Mouse (Mus musculus): Measurements from ENCODE around the gene Ccdc114. TPM values are rescaled to one million over a fixed set of nuclear protein-coding genes. Genes with fewer than 3 reads are reported as not detected.
"Not testable (repeated sequence)": the region's sequence is repeated elsewhere in the genome, so short reads cannot be mapped to it uniquely, and the experiment has no call there.

The Ccdc114 gene
- total RNA-seq, 2 experiments from 2014 or later = 0.28 to 0.42 TPM

DNA sequence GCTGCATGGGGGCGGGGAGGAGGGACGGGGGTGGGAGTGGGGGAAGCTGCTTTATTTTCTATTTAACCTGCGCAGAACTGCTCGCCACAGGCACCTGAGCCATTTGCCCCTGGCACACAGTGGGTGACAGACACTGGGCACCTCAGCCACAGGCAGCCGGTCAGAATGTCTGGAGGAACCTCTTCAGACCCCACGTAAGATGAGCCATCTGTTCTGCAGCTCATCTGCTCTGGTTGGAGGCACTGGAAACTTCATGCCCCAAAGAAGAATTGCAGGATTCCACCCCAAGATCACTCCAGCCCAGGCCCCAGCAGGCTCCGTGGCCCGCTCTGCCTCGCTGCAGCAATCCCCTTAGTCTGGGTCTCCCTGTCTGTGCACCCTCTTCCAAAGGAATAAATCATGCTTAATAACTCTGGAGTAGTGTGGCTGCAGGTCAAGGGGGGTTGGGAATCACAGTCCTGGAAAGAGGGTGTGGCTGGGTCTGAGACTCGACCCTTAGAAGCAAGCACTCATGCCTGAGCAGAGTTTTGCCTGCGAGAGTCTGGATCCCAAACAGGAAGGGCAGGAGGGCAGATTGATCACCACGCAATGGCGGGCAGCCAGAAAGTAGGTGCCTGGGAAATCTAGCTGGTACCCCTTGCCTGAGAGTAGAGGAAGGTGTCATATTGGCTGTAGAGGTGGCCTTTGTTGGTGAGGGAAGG is 6.7 kb upstream of the Ccdc114 start:
- intact Hi-C loops (cut with DNase I) = no loop called here
- no peak for DNase-seq

DNA sequence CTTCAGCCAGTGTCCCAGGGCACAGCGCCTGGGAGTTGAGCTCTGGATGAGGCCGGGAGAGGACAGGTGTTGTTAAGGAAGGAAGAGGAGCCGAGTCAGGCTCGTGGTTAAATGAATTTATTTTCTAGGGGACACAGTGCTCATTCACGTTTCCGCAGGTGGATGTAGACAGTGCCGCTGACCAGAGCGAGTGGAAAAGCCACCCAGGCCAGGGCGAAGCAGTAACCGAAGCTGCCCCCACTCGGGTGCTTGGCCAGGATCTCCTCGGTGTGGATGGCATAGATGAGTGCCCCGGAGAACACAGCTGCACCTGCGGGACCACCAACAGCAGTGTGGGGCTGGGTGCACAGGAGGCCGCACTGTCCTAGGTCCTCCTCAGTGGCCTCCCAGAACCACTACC is 5.9 kb upstream of the Ccdc114 start:
- intact Hi-C loops (cut with DNase I) = no loop called here
- no peak for DNase-seq

DNA sequence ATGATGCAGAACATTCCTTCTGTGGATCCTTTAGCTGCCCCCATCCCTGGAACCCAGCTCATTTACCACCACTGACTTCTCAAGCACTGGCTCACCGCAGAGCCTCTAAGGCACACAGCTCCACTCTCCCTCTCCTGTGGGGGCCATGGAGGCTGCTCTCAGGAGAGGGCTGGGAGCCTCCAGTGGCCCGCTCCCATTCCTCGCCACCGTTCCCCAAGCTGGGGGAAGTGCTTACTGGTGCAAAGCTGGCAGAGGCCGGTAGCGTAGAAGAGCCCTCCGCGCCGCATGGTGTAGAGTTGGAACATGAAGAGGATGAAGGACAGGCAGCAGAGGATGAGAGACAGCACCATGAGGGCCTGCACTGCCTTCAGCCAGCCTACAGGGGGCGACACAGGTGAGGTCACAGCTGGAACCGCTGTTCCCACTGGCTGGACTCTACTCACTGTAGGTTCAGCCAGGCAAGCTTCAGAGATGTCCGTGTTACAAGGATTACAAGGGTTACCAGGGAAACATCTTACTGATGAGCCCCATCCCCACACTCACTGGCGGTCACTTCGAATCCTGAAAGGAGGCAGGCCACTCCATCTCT is 4.7 kb upstream of the Ccdc114 start:
- intact Hi-C loops (cut with DNase I) = no loop called here
- DNase-seq = no peak

DNA sequence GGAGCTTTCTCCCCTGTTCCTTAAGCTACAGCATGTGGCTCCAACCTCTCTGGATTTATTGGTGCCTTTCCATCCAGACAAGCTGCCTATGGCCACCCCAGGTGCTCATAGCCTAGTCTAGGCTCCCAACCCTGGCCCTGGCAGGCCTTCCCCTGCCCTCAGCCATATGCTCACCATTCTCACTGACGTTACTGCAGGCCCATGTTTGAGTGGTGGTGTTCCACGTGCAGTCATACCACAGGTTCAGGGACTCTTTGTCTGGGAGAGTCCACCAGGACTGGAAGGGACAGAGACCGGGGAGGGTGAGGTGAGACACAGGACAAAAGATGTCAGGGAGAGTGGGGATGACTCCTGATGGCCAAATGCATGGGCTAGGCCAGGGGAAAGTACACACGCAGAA is 4.1 kb upstream of the Ccdc114 start:
- intact Hi-C loops (cut with DNase I) = no loop called here
- no peak for DNase-seq

DNA sequence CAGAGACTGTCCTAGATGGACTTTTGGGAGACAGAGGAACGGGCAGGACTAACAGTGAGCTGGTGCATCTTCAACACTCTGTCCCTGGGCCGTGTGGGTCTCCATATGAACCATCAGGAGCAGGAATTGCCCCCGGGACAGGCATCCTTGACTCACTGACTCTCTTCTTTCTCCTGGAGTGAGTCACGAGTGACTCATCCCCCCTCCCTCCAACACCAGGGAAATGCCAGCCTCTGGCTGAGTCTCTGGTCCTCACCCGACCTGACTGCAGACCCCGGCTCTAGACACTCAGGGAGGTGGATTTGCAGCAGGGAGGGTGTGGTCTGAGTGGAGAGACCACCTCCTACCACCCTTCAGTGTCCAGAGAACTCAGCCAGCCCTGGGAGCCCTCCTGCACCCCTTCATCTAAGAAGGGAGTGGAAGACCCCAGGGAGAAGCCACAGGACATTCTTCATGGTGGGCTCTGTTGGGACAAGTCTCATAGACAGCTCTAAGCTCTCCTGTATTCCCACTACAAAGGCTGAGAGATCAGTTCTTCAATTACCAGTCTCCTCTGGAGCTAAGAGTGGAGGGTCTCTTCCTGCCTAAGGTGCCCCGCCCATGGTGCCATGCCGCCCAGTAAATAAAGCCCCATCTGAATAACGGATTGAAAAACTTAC is 3.2 kb upstream of the Ccdc114 start:
- intact Hi-C loops (cut with DNase I) = no loop called here
- peak; percentile 23 to 43 for DNase-seq

DNA sequence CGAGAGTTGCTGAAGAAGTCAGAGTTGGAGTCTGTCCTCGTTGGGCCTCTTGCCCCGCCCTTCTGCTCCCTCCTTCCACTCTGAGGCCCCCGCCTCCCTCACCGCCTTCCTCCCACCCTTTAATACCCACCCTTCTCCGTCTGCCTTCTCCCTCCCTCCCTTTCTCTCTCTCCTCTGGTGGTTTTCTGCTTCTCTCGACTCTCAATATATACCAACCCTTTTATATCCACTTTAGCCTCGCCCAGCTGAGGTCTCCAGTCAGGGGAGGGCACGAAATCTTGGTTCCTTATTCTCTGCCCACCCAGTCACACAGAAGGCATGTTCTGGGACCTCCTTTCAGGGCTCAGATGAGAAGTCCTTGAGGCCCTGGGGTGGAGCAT is 2.6 kb upstream of the Ccdc114 start, which contains the start of gene Emp3:
Emp3 (minus strand) TSS at position 163 of the 380 bp plus-strand sequence.
- intact Hi-C loops (cut with DNase I) = no loop called here

DNA sequence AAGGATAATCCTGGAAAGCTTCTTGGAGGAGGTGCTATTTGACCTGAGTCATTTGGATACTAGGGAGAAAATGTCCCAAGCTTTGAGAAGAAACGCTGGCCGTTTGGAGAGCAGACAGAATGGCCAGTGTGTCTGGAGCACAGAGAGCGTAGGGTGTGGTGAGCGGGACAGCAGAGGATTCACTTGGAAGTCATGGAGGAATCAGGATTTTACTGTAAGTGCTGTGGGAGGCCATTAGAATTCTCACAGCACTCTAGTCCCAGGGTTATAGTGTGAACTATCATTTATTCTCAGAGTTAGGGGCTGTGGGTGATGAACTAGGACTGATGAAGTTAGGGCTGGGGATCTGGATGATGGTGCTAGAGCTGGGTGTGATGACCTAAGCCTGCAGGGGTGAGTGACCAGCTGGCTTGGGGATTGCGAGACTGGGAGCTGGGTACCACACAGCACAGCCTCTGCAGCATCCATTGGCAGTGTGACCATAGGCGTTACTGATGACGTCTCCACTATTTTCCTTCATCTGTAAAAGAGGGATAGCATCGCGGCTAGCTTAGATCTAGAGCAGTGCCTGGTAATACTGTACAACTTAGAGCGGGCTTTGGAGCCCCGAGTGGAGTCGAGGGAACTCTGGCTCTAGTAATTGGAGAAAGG is 1.8 kb upstream of the Ccdc114 start:
- no peak for DNase-seq
- intact Hi-C loops (cut with DNase I) = no loop called here

More for the DNA sequence above, 2.6 kb upstream of the Ccdc114 start, which contains the start of gene Emp3:
- peak; percentile 56 to 63 for DNase-seq

DNA sequence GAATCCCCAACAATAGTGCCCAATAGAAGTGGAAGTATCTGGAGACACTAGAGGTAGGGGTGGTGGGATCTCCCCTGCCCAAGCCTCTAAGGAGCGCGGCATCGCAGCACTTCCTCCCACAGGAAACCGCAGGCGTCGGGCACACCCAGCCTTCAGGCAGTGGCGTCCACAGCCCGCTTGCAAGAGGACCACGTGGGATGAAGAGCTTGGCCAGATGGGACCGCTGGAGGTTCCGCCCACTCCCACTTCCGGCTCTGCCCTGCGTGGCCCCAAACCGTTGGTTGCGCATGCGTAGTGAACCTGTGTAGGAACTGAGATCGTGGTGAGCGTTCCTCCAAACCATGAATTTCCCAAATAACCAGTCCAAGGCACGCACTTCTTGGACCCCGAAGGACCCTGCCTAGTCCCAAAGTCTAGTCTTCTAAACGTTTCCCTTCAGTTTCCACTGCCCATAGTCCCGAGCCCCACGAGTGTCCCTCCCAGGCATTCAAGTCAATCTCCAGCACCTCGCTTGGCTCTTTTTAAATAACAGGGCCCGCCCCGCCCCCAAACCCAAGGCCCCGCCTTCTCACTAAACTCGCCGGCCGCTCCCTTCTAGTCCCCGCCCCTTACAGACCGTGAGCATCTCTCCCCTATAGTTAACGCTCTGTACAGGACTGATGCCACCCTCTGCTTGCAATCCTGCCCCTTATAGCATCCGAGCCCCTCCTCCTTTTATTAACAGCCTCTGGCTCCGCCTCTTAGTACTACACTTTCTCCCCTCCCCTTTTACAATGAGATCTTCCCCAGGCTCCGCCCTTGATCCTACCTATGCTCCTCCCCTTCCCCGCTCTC is 727 bp upstream of the Ccdc114 start:
- DNase-seq = peak; percentile 90 to 93
- intact Hi-C loops (cut with DNase I) = no loop called here

DNA sequence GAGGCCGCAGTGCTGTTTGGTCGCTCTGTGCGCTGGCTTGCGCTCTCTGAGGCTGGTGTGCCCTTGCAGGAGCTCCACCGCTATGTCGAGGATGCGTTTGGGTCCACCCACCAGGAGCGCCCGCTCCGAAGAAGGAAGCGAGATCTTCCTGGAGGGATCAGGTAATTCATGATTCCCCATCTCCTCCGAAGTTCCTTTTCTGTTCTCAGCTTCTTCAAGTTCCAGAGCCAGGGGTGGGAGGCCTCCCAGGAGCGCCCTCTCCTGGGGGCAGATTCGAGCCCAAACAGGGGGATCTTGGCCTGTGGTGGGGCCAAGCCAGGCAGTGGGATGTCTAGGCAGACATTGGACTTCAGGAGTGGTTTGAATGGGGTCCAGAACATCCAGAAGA is 551 bp downstream of the Ccdc114 start:
- intact Hi-C loops (cut with DNase I) = no loop called here
- DNase-seq = no peak

DNA sequence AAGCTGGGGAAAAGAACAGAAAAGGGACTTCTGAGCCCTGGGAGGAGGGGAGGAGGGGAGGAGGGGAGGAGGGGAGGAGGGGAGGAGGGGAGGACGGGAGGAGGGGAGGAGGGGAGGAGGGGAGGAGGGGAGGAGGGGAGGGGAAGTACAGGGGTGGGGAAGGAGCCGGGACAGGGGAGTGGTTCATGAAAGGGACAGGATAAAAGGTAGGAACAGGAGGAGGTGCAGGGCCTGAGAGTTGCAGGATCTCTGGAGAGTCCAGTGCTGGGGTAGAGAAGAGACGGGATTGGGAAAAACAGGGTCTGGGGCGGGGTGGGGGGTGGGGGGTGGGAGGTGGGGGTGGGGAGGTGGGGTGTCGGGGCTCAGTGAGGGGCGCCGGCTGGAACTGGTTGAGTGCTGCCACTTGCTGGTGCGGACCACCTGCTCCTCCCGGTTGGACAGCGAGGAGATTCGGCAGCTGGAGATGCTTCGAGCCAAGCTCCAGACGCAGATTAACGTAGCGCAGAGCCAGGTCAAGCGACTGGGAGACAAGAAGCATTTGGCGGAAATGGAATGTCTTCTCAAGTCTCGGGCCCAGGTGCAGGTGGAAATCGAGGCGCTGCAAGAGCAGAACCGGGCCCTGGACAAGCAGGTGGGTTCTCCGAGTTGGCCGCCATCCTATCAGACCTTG is 4.9 kb downstream of the Ccdc114 start:
- intact Hi-C loops (cut with DNase I) = no loop called here

DNA sequence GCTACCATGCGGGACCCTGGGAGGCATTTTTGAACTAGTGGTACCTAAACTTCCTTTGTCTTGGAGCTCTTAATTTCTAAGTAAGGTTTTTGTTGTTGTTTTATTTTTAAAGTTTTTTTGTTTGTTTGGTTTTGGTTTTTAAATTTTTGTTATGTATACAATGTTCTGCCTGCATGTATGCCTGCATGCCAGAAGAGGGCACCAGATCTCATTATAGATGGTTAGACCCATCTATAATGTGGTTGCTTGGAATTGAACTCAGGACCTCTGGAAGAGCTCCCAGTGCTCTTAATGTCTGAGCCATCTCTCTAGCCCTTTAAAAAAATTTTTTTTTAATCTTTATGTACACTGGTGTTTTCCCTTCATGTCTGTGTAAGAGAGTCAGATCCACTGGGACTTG is 5.8 kb downstream of the Ccdc114 start:
- DNase-seq = no peak
- intact Hi-C loops (cut with DNase I) = no loop called here

More for the DNA sequence above, 4.9 kb downstream of the Ccdc114 start:
- DNase-seq = no peak

DNA sequence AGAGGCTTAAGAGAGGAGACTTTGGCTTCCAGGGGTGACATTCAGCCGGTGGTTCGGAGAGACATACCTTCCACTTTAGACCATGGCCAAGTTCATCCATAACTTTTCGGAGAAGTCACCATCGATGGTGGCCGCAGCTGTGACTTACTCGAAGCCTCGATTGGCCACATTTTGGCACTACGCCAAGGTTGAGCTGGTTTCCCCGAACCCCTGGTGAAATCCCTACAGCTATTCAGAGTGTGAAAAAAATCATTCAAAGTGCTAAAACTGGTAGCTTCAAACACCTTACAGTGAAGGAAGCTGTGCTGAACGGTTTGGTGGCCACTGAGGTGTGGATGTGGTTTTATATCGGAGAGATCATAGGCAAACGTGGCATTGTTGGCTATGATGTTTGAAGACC is 9.9 kb downstream of the Ccdc114 start:
- not testable (repeated sequence) for DNase-seq
- intact Hi-C loops (cut with DNase I) = loop anchor here (2.0 kb wide), 1 partner anchor 61 kb away; the partner anchor contains the start of gene Kdelr1

DNA sequence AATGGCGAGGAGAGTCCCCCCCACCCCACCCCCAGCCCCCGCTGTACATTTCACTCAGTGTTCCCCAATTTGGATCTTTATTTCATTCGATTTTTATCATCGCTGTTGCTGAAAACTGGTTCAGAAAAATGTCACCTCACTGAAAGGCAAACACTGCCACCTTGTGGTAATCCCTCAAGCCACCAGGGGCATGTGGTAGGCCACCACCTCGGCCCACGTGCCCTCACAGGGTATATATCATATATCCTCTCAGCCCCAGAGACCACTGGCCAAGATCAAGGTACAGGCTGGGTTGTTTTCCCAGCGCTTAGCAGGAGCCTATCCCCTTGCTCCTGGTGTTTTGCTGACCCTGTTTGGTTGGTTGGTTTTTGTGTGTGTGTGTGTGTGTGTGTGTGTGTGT is 11.2 kb downstream of the Ccdc114 start:
- DNase-seq = peak; percentile 37 to 39
- intact Hi-C loops (cut with DNase I) = loop anchor here (2.0 to 5.0 kb wide), 2 partner anchors 62 to 203 kb away; partner anchors contain the start of gene Kdelr1

DNA sequence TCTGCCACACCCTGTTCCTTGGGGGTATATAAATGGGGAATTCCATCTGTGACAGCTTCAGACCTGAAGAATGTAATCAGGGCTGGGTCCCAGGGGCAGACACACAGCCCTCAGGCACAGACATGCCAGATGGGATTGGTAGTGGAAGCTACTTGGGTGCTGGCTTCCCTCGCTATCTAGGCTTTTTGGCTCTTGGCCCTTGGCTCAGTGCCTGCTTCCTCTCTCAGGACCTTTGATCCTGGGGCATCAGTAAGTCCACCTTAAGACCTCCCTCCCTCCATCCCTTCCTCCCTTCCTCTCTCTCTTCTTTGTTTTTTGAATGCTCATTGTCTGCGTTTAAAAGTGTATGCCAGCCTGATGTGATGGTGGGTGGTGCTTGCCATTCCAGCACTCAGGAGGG is 16.0 kb downstream of the Ccdc114 start:
- intact Hi-C loops (cut with DNase I) = loop anchor here (2.0 to 10.0 kb wide), 3 partner anchors 69 to 285 kb away; no protein-coding TSS in a partner anchor
- no peak for DNase-seq

DNA sequence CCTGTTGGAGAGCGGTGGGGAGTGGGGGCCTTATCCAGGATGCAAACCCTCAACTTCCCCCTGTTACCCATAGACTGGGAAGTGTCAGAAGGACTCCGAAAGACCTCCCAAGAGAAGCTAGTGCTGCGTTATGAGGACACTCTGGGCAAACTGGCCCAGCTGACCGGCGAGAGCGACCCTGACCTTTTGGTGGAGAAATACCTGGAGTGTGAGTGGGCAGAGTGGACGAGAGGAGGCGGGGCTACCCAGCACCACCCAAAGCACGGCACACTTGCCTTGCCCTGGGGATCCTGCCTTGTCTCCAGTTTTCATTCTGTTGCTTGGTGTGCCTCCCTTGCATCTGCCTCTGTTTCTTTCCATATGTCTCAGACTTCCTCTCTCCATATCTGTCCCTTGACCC is 18.1 kb downstream of the Ccdc114 start:
- no peak for DNase-seq
- intact Hi-C loops (cut with DNase I) = loop anchor here (2.0 to 10.0 kb wide), 2 partner anchors 67 to 283 kb away; no protein-coding TSS in a partner anchor

DNA sequence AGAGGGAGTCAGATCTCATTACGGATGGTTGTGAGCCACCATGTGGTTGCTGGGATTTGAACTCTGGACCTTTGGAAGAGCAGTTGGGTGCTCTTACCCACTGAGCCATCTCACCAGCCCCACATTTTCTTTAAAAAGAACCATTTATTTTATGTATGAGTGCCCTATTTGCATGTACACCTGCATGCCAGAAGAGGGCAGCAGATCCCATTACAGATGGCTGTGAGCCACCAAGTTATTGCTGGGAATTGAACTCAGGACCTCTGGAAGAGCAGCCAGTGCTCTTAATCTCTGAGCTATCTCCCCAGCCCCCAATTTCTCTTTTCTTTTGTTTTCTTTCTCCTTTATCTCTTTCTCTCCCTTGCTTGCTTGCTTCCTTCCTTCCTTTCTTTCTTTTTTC is 19.4 kb downstream of the Ccdc114 start:
- intact Hi-C loops (cut with DNase I) = loop anchor here (10.0 kb wide), 1 partner anchor 282 kb away; no protein-coding TSS in a partner anchor

DNA sequence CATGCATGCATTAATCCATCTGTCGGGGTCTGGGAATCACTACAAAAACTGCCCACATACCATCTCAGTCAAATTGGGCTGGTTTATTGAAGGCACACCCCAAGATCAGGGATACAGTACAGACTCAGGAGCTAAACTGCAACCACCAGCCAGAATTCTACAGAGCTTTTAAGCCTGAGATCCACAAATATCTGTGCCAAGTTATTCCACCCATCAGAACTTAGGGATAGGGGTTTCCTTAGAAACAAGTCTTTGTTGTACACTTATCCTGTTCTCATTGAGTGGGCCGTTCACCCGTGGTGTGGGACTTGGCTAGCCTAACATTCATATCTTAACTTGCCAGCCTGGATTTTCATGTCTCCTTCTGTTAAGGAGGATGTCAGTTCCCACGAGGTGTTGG is 25.2 kb downstream of the Ccdc114 start:
- intact Hi-C loops (cut with DNase I) = loop anchor here (10.0 kb wide), 1 partner anchor 276 kb away; no protein-coding TSS in a partner anchor
- DNase-seq = no peak

More for the DNA sequence above, 19.4 kb downstream of the Ccdc114 start:
- DNase-seq = not testable (repeated sequence)

DNA sequence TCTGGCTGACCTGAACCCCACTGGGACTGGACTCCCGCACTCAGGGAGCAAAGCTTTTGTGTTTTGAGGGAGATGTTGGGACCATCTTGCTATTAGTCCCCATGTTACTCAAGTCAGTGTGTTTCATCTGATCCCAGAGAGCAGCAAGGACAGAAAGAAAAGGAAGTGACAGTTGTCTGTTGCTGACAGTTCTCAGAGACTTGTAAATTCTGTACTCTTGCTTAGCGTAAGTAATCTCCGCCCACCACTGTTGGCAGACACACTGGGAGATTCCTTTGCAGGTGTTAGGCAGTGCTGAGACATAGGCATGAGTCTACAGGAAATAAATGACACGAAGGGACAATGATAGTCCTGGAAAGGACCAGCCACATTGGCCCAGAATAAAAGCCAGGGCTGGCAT is 32.7 kb downstream of the Ccdc114 start:
- intact Hi-C loops (cut with DNase I) = no loop called here

More for the DNA sequence above, 32.7 kb downstream of the Ccdc114 start:
- DNase-seq = no peak

Data from gastrocnemius, postnatal 36 days (tissue).